Mouse (Mus musculus): ENCODE data around the gene Nek7.

DNA sequence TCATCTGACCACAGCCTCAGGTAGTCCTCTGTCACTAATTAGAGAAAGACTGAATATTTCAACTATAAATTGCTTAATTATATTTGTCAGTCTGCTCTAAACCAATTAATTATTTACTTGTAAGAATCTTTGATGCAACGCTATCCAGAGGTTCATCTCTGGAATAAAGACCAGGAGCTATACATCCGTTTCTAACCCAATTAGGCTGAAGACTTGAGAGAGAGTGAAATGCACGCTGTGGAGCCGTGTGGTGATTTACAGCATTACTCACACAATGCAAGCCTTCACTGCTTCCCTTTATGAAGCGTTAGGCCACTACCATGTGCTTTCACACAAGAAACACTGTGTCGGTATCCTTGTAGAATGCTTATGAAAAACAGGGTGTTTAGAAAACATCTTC, 96.0 kb downstream of the Nek7 start:
- no peak for TF ChIP-seq CTCF (IDR thresholded peaks at IDR 0.05; ENCODE audit: borderline replicate concordance, extremely low read depth, insufficient read depth, insufficient read length)
- no peak for TF ChIP-seq POLR2A (IDR thresholded peaks at IDR 0.05; ENCODE audit: borderline replicate concordance, extremely low read depth, insufficient read depth, insufficient read length, poor library complexity, severe bottlenecking)

Data from brain, embryonic 14.5 days (tissue).